Mouse (Mus musculus) heart, postnatal 36 days (tissue): ENCODE data around the gene Mapk1ip1. TPM values are rescaled to one million over a fixed set of nuclear protein-coding genes. Genes with fewer than 3 reads are reported as not detected.

Experiments
- DNase-seq, 2 experiments: peaks; one replicate each; pipeline ENCODE4 v3.0.0; 2021 to 2022
- intact Hi-C: fragments of 180-260 bp; cut with DNase I; formaldehyde crosslinking; loops from one replicate; pipeline ENCODE4 v1.15.1; 2025
- total RNA-seq, 2 experiments: library from RNA; stranded (reverse); gene quantifications; 2 replicates each; pipeline ENCODE4 v1.2.3; 2021

Mapk1ip1 gene
- total RNA-seq, 2 experiments from 2014 or later, result 19.9 to 24.7 TPM

DNA sequence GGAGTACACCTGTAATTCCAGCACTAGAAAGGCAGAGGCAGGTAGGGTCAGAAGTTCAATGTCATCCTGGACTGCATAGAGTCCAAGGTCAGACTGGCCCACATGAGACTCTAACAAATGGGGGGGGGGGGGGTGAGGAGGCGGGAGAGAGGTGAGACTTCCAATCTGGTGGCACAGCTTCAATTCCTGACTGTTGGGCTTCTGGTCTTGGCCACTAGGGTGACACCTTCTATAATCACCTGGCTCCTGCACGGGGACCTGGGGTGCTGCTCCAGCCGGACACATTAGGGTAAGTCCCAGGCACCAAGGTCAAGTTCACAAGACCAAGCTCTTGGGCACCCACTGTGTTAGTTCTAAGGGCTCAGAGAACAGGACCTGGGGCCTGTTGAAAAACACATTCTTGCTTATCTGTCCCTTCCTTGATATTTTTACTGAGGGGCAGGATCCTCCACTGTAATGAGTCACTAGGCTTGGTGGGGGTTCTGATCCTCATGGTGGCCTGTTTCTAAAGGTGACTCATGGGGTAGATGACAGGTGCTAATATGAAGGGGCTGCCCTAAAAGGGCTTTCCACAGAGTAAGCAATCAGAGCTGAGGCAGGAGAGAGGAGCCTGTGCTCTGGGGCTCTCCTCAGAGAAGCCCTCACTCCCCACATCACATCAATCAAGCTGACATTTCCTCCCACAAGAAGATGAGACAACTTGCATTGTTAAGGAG is 4.5 kb downstream of the Mapk1ip1 start:
- DNase-seq, result no peak
- intact Hi-C loops, result no loop called here

DNA sequence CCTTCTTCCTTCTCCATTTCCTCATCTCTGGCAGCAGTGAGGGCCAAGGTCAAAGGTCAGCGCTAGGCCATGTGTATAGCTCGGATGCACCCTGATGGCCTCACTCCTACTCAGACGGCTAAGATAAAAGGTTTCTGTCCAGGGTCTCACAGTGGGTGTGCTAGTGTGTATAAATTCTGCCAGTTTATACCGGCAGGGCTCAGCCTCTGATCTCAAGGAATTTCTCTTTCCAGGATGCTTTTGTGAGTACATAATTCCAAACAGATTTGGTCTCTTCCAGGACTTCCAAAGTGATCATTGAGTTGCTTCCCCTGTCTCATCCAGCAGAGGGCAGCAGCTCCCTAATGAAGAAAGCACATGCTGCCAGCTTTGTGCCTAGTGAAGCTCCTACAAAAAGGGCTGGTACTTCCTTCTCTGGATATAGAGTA is 5.5 kb downstream of the Mapk1ip1 start:
- DNase-seq, result peak; percentile 78 to 83
- intact Hi-C loops, result loop anchor here (1.0 kb wide), 1 partner anchor 83 kb away; no protein-coding TSS in a partner anchor

DNA sequence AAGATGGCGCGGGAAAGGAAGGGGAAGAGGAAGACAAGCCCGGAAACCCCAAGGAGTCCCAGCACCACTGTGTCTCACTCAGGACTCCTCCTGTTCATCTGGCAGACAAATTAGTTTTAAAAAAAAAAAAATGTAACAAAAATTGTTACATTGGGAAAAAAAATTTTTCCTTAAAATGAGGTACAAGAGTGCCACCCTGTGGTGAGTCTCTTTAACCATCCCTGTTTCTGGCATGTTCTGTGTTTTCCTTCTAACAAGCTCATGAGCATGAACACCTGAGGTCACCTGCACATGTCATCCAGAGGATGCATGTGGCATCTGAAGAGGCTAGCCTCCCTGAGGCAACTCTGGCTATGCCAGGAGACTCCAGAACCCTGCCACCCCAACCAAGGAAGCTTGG is 11.0 kb downstream of the Mapk1ip1 start:
- DNase-seq, result no peak
- intact Hi-C loops, result no loop called here

DNA sequence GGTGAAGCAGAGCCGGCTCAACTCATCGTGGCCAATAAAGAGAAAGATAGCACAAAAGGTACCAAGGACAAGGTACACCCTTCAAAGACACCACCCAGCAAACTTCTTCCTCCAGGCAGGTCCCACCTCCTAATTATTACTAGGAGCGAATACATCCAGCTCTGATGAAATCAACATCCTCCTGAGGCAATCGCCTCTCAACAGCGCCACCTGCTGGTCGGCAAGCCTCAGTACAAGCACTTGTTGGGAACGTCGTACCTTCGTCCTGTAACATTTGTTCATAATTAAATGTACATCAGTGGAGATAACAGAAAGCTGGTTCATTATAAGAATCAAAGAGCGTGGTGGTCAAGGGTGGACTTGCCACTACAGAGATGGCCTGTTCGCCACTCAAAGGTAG is 18.3 kb downstream of the Mapk1ip1 start:
- peak; percentile 64 to 79 for DNase-seq
- intact Hi-C loops, result loop anchor here (1.0 to 5.0 kb wide), 3 partner anchors 94 to 1350 kb away; no protein-coding TSS in a partner anchor

DNA sequence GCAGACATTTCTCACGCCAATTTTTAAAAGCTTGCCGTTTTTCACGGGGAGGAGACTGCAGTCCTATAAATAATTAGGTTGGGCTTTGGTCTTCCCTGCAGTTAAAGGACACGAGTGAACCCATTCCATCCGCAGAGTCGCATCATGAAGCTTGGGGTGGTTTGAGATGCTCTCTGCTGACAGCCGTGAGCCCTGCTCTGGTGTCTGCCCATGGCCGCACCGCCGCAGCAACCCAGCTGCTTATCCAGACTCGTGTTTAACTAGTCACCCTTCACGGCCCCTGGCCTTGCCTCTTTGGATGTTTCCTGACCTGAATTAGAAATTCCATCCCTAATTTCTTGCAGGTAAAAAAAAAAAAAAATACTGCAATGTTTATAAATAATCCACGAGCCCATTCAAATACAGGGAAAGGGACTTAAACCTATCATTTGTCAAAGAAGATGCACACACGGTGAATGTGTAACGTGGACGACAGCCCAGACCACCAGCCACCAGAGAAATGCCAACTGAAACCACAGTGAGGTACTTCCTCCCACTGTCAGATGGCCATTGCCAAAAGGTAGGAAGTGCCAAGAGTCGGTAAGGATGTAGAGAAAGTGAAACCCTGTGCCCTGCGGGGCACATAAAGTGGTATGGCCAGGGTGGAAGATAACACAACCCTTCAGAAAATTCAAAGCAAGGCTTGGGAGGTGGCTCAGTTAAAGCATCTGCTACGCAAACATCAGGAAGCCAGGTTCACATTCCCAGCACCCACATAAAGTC is 20.9 kb downstream of the Mapk1ip1 start:
- intact Hi-C loops, result loop anchor here (5.0 kb wide), 1 partner anchor 1223 kb away; no protein-coding TSS in a partner anchor
- no peak for DNase-seq

DNA sequence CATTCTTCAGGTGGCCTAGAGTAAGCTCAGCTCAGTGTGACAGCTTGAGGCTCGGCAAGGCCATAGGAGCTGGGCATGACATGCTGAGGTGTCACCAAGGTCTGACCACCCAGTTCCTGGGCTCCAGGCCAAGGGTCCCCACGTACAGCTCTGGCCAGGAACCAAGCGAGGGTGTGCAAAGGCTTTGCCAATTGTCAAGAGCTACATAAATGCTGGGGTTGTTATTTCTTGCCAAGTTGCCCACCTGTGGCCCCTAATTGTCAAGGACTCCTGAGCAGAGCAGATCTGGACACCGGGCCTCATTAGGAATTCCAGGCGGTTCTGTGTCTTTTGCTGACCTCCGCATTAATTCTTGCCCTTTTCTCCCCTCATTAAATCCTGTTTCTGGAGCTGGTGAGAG is 21.6 kb downstream of the Mapk1ip1 start:
- intact Hi-C loops, result no loop called here
- DNase-seq, result no peak

DNA sequence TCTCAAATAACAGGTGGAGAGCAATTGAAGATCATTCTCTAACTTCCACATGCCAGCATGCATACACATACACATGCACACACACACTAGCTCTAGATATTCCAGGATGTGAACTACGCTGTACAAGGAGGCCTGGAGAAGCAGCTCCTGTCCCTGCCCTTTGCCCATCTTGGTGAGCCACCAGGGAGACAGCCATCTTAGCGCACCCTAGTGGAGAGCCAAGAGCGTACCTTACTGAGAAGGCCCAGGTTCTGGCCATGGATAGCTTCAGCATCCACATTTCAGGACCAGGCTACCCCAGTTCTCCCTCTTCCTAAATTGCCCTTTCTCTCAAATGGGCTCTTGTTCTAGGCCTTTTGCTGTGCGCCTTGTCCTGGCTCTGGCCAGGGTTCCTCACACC is 27.8 kb downstream of the Mapk1ip1 start:
- no peak for DNase-seq
- intact Hi-C loops, result no loop called here

DNA sequence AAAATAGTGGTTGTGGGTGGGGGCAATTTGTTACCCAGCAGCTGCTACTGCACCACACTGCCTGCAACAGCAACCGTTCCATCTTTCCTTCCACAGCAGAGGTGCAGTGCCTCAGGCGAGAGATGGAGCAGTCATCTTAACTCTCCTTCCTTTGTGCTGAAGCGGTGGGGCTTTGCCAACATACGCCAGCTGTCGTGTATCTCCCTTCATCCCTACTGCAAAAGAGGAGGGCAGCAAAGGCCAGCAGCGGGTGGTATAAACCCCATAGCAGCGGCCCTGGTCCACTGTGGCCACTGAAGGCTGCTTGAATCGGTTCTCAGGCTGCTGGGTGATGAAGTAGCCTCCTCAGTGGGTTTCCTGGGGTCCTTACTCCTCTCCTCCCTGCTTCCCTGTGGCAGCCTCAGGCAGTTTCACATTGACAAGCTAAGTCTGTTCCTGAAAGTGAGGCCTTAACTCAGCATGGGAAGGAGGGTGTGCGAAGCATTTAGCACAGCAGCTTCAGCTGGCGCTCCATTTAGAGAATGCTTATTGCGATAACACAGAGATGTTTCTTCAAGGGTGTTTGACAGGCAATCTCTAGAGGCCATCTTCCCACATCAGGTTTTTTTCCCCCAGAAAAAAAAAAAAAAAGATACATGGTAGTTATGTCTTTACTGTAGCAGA is 32.7 kb downstream of the Mapk1ip1 start:
- DNase-seq, result no peak

DNA sequence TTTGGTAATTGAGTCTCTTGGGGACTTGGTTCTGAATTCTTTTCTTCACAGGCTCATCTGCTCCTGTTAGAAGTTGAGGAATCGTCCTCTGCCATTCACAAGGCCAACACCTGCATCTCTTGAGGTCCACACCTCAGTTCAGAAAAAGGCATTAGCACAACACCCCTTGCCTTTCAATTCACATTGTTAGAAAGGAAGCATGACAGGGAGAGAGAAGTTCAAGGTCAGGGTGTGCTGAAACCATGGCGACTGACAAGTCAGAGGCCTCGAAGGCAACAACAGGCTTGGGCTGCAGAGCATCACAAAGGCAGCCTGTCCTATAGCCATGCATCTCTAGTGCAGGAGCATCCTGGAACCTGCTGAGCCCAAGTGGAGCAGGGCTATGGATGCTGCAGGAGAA is 38.9 kb downstream of the Mapk1ip1 start:
- intact Hi-C loops, result no loop called here
- no peak for DNase-seq

More for the DNA sequence above, 32.7 kb downstream of the Mapk1ip1 start:
- intact Hi-C loops, result no loop called here

DNA sequence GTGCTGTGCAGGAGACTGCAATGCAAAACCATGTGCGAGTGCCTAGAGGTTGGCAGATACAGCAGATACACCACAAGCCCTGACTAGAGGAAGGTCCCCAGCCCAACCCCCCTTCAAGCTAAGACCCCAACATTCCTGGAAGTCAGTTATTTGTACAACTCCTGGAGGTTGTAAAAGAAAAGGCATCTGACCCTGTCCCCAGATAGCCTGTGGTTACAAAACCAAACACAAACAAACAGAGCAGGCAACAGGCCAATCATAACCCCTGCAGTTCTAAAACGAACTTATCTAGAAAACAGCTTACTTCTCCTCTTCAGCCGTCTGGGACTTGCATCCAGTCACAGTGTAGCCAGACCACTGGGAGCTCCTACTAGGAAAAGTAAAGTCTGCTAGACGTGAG is 42.7 kb downstream of the Mapk1ip1 start:
- intact Hi-C loops, result no loop called here
- DNase-seq, result no peak

DNA sequence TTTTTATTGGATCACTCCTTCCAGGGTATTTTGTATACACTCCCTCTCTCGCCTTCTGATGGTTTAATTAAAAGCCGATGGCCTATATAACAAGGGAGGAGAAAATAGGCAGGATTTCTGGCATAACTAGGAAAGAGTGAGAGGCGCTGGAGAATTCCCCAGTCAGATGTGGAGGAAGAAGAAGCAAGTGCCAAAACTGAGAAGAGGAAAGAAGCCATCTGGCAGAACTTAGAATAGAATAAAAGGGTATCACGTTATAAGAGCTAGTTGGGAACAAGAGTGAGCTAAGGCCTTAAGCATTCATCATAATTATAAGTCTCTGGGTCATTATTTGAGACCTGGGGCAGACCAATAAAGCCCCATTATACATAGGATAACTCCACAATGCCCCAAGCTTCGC is 58.0 kb downstream of the Mapk1ip1 start:
- intact Hi-C loops, result no loop called here
- DNase-seq, result no peak

Other genes with a start within 250 kb of the Mapk1ip1 start
- 10 to 100 TPM; 39.6 to 42.1 TPM for gene Ppp2r2d, start 194 bp downstream of the Mapk1ip1 start, total RNA-seq
- gene Bnip3, start 63.2 kb upstream of the Mapk1ip1 start, total RNA-seq, result 100 to 1,000 TPM; 306 to 356 TPM
- under 1 TPM; 0.14 to 0.53 TPM for gene Jakmip3, start 94.5 kb upstream of the Mapk1ip1 start, total RNA-seq
- gene Dpysl4, start 239.7 kb upstream of the Mapk1ip1 start, total RNA-seq, result 1 to 10 TPM; 5.0 to 6.4 TPM